Mouse (Mus musculus): ENCODE data around the gene D11Wsu47e.

- TF ChIP-seq POLR2A (IDR thresholded peaks at IDR 0.05; ENCODE audit: borderline replicate concordance, low read depth, low read length): no peak
- no peak for TF ChIP-seq CTCF (IDR thresholded peaks at IDR 0.05; ENCODE audit: low read depth, low read length)
Measured at GRCm38 (mm10) chr11:113652516-113652915, 31.7 kb upstream of the D11Wsu47e start.
